Mouse (Mus musculus) naive thymus-derived CD4-positive, alpha-beta T cell, adult 5 months (primary cell): ENCODE data around the gene Zscan26. TPM values are rescaled to one million over a fixed set of nuclear protein-coding genes. Genes with fewer than 3 reads are reported as not detected.

Experiments used
- polyA plus RNA-seq: library from polyadenylated mRNA; unstranded; fragments of 100-300 nt; shearing (Covaris generic); gene quantifications from one replicate; pipeline ENCODE4 v1.2.1, GENCODE M21; 2017

Zscan26 gene
- polyA plus RNA-seq = 6.6 TPM

DNA sequence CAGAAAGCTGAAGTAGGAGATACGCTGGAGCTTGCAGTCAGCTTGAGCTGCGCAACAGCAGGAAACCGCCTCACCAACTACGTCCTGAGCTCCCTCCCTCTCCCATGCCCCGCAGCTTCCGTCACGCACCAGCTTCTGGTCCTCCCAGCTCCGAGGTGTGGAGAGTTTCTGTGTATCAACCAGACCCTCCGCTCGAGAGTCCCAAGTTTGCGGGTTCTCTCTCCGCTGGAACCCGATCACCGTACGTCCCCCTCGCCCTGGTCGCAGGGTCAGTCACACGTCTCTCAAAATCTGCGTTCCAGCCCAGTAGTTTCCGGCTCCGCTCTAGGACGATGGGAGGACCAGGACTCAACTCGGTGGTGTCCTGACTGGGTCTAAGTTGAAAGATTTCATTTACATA lies at the start of gene Zscan26:
TSS of gene Zscan26 (minus strand) at position 282 of the 400 bp plus-strand sequence.

DNA sequence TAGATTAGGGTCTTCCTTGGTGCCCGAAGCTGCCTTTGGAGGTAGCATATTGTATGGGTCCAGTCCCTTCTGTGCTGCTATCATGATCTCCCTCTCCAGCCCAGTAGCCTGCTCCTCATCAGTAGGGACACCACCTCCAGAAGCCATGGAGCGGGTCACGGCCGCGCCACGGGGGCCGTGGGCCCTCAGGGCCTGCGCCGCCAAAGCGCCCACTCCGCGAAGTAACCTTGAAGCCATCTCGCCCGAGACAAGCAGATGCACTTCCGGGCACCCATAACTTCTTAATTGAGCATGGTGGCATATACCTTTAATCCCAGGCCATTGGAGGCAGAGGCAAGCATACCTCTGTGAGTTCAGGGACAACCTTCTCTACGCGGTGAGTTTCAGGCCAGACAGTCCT lies 47.7 kb upstream of the Zscan26 start, which contains the start of gene Gm11273:
TSS of gene Gm11273 (minus strand) at position 237 of the 400 bp plus-strand sequence.

GRCm38 (mm10) chr13:21495080-21495479 lies 41.5 kb upstream of the Zscan26 start, which contains the start of gene AK157302:
Gene AK157302 (plus strand): TSS chr13:21495223.

GRCm38 (mm10) chr13:21478759-21479670 lies 25.5 kb upstream of the Zscan26 start, which contains the start of the genes Zkscan4 and Gm10065:
Gene Zkscan4 (plus strand): TSS chr13:21478907.
Gene Gm10065 (minus strand): TSS chr13:21479441.

GRCm38 (mm10) chr13:21468061-21469019 lies 14.8 kb upstream of the Zscan26 start, which contains the start of gene Nkapl:
Gene Nkapl (minus strand): TSS chr13:21468509.

DNA sequence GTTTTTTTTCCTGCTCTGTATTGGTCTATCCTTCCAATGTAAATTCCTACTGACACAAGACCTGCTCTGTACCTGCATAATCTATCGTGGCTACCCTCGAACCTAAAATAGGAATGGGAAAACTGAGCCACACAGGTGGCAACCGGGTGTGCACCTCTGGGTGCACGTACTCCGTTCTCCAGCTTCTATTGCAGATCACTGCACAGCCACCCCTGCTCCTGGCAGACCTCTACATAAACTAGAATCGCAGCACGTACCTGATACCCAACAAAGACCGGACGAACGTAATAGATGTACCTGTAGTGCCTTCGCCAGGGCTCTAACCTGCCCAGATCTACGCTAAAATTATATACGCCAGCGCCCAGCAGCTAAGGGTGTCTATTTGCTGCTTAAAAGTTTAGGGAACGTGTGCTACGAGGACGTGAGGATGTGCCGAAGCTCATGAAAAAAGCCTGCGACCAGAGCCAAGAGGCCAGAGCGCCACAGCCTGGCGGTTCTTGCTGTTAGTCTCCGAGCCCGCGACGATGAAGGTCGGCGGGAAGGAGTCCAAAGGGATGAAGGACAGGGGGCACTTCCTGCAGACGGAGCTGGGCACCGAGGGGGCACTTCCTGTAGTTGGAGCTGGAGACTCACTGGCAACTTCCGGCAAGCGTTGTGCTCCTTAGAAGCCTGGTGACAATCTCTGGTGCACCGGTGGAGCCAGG lies 12.9 kb downstream of the Zscan26 start, which contains the start of gene Pgbd1:
TSS of gene Pgbd1 (minus strand) at position 556 of the 704 bp plus-strand sequence.

DNA sequence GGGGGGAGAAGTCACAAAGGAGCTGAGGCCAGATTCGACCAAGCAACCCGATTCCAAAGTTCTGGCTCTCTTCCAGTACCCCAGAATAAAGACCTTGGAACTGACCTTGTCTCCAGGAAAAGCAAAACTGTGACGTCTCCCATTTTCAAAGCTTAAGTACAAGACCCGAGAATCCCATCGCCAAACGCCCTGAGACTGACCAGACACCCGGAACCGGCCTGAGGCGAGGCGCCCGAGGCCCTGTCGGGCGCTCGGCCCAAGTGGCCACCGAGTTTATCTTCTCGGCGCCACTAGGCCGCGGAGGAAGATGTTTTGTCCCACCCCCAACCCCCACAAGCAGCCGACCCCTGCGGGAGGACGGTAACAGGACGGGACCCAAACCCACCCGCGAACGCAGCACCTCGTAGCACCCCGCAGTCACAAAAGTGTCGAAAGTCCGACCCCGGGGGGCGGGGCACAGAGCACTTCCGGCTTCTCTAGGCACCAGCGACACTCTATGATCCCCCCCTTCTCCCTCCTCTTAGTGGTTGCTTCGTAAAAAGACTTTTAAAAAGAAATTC lies 51.2 kb downstream of the Zscan26 start, which contains the start of gene Zkscan3:
TSS of gene Zkscan3 (minus strand) at position 469 of the 560 bp plus-strand sequence.

Other genes starting within 250 kb of the Zscan26 start
- gene Gpx5, start 161.0 kb downstream of the Zscan26 start, polyA plus RNA-seq = 0.21 TPM
- not detected for gene Gpx6, start 141.6 kb downstream of the Zscan26 start, polyA plus RNA-seq
- not detected for gene Olfr1367, start 106.8 kb downstream of the Zscan26 start, polyA plus RNA-seq
- 3.2 TPM for gene Zscan12, start 90.9 kb downstream of the Zscan26 start, polyA plus RNA-seq
- 33.9 TPM for gene Zkscan3, start 51.0 kb downstream of the Zscan26 start, polyA plus RNA-seq
- gene Pgbd1, start 12.7 kb downstream of the Zscan26 start, polyA plus RNA-seq = 0.26 TPM
- not detected for gene Nkapl, start 14.8 kb upstream of the Zscan26 start, polyA plus RNA-seq
- gene Zkscan4, start 25.2 kb upstream of the Zscan26 start, polyA plus RNA-seq = not detected
- not detected for gene Gm10065, start 25.7 kb upstream of the Zscan26 start, polyA plus RNA-seq
- gene AK157302, start 41.5 kb upstream of the Zscan26 start, polyA plus RNA-seq = 0.55 TPM
- 3.5 TPM for gene Gm11273, start 47.7 kb upstream of the Zscan26 start, polyA plus RNA-seq
- gene Zkscan8, start 77.4 kb upstream of the Zscan26 start, polyA plus RNA-seq = 3.1 TPM
- 0.11 TPM for gene Olfr1366, start 89.1 kb upstream of the Zscan26 start, polyA plus RNA-seq
- not detected for gene Olfr1535, start 106.2 kb upstream of the Zscan26 start, polyA plus RNA-seq
- not detected for gene Olfr1364, start 128.0 kb upstream of the Zscan26 start, polyA plus RNA-seq
- gene Olfr1362, start 160.3 kb upstream of the Zscan26 start, polyA plus RNA-seq = not detected
- not detected for gene Olfr11, start 188.8 kb upstream of the Zscan26 start, polyA plus RNA-seq
- gene Olfr1361, start 209.7 kb upstream of the Zscan26 start, polyA plus RNA-seq = not detected
- not detected for gene Olfr1360, start 223.7 kb upstream of the Zscan26 start, polyA plus RNA-seq
- not detected for gene Olfr1359, start 244.4 kb upstream of the Zscan26 start, polyA plus RNA-seq